Mouse (Mus musculus) kidney, embryonic 15.5 days (tissue): Measurements from ENCODE around the gene Adam12. TPM values are rescaled to one million over a fixed set of nuclear protein-coding genes. Genes with fewer than 3 reads are reported as not detected.

Source experiments
- ATAC-seq: fragments of 200-750 bp; cut with Nextera tagmentation; replicated peaks from 2 replicates; pipeline ENCODE4 v1.8.0; 2017; ENCODE audit warnings: moderate TSS enrichment; ENCODE audit not compliant: low FRiP score
- H3K27ac ChIP-seq: fragments of 300-500 bp; sonication (generic); 2 replicates; pipeline ENCODE4 v1.5.1; 2015; ENCODE audit warnings: mild to moderate bottlenecking, inconsistent platforms
- H3K27me3 ChIP-seq: fragments of 300-500 bp; sonication (generic); 2 replicates; pipeline ENCODE4 v1.6.1; 2015; ENCODE audit warnings: inconsistent platforms
- H3K36me3 ChIP-seq: fragments of 300-500 bp; sonication (generic); 2 replicates; pipeline ENCODE4 v1.6.1; 2015; ENCODE audit warnings: inconsistent platforms
- H3K4me1 ChIP-seq: fragments of 300-500 bp; sonication (generic); 2 replicates; pipeline ENCODE4 v1.6.1; 2015; ENCODE audit warnings: inconsistent platforms
- H3K4me2 ChIP-seq: fragments of 300-500 bp; sonication (generic); 2 replicates; pipeline ENCODE4 v1.6.1; 2015; ENCODE audit warnings: moderate library complexity, mild to moderate bottlenecking, inconsistent platforms
- H3K4me3 ChIP-seq: fragments of 300-500 bp; sonication (generic); replicated peaks from 2 replicates; pipeline ENCODE4 v1.5.1; 2015; ENCODE audit warnings: mild to moderate bottlenecking, inconsistent platforms
- H3K9ac ChIP-seq: fragments of 300-500 bp; sonication (generic); 2 replicates; pipeline ENCODE4 v1.6.1; 2015; ENCODE audit warnings: mild to moderate bottlenecking, inconsistent platforms
- H3K9me3 ChIP-seq: fragments of 300-500 bp; sonication (generic); replicated peaks from 2 replicates; pipeline ENCODE4 v1.6.1; 2016; ENCODE audit warnings: inconsistent platforms
- WGBS: fragments of 180-500 bp; shearing (Covaris S2); methylation state at CpG from one replicate; pipeline ENCODE4 v1.1.7; 2015; ENCODE audit warnings: mixed read lengths; 5-methylcytosine and 5-hydroxymethylcytosine counted together
- polyA plus RNA-seq: library from polyadenylated mRNA; unstranded; fragments of >200 nt; fragmentation: Nextera tagmentation; extraction: Ambion mirVana; gene quantifications from 2 replicates; pipeline ENCODE4 v1.2.1, GENCODE M21; 2015

The Adam12 gene
- polyA plus RNA-seq, 1 experiment from 2014 or later = 6.8 TPM

GRCm38 (mm10) chr7:134026200-134027019, 205.5 kb downstream of the Adam12 start:
- WGBS = 51% methylated on average over 16 of the region's 16 CpGs
- peak overlapping the region; percentile 76 for H3K27ac ChIP-seq
- H3K4me3 ChIP-seq = no peak overlapping the region
- no peaks in the 10 kb centered on the region for H3K36me3 ChIP-seq
- H3K4me2 ChIP-seq = no peak overlapping the region
- peaks cover 26% of the 10 kb centered on the region for H3K4me1 ChIP-seq
- ATAC-seq = peak; percentile 66; the same call in 1 of the 2 replicates
- H3K27me3 ChIP-seq = no peaks in the 10 kb centered on the region
- H3K9me3 ChIP-seq = no peaks in the 10 kb centered on the region
- H3K9ac ChIP-seq = no peak overlapping the region

GRCm38 (mm10) chr7:134022157-134022885, 209.6 kb downstream of the Adam12 start:
- Histone ChIP-seq H3K4me3 (no peak overlapping the region), H3K4me2 (no peak overlapping the region), H3K9ac (no peak overlapping the region), H3K4me1 (peaks cover 20% of the 10 kb centered on the region), H3K27ac (peak overlapping the region; percentile 49; the same call in 1 of the 2 replicates), H3K27me3 (no peaks in the 10 kb centered on the region), H3K9me3 (no peaks in the 10 kb centered on the region), H3K36me3 (no peaks in the 10 kb centered on the region)
- ATAC-seq = peak; percentile 69; the same call in 1 of the 2 replicates
- WGBS = 61% methylated on average over 2 of the region's 2 CpGs

GRCm38 (mm10) chr7:134015226-134015625, 216.7 kb downstream of the Adam12 start:
- WGBS = 42% methylated on average over 4 of the region's 4 CpGs
- no peak for ATAC-seq
- no peak overlapping the region for H3K4me2 ChIP-seq

GRCm38 (mm10) chr7:134014733-134015132, 217.2 kb downstream of the Adam12 start:
- Histone ChIP-seq H3K4me2 (no peak overlapping the region), H3K4me3 (no peak overlapping the region), H3K27ac (no peak overlapping the region), H3K27me3 (no peaks in the 10 kb centered on the region), H3K4me1 (no peaks in the 10 kb centered on the region), H3K9ac (no peak overlapping the region), H3K9me3 (no peaks in the 10 kb centered on the region), H3K36me3 (no peaks in the 10 kb centered on the region)
- WGBS = 62% methylated on average over 7 of the region's 7 CpGs
- no peak for ATAC-seq

More at GRCm38 (mm10) chr7:134015226-134015625, 216.7 kb downstream of the Adam12 start:
- H3K27ac ChIP-seq = no peak overlapping the region
- no peak overlapping the region for H3K9ac ChIP-seq
- no peaks in the 10 kb centered on the region for H3K4me1 ChIP-seq
- H3K27me3 ChIP-seq = no peaks in the 10 kb centered on the region
- no peaks in the 10 kb centered on the region for H3K9me3 ChIP-seq
- no peaks in the 10 kb centered on the region for H3K36me3 ChIP-seq
- no peak overlapping the region for H3K4me3 ChIP-seq

- no peak overlapping the region for H3K9ac ChIP-seq
- no peak overlapping the region for H3K27ac ChIP-seq
- no peak overlapping the region for H3K4me2 ChIP-seq
- no peaks in the 10 kb centered on the region for H3K27me3 ChIP-seq
- 0 out of 2 replicates have a peak, but pooled peaks cover 5% of the 10 kb centered on the region for H3K9me3 ChIP-seq
- no peak for ATAC-seq
- H3K4me3 ChIP-seq = no peak overlapping the region
- peaks cover 7% of the 10 kb centered on the region; the same call in 1 of the 2 replicates for H3K36me3 ChIP-seq
- WGBS = 57% methylated on average over 5 of the region's 5 CpGs
- no peaks in the 10 kb centered on the region for H3K4me1 ChIP-seq
Measured at GRCm38 (mm10) chr7:134009157-134009556, 222.8 kb downstream of the Adam12 start.

- no peak for ATAC-seq
- H3K27me3 ChIP-seq = no peaks in the 10 kb centered on the region
- no peak overlapping the region for H3K4me3 ChIP-seq
- 76% methylated on average over 3 of the region's 3 CpGs for WGBS
- no peak overlapping the region for H3K4me2 ChIP-seq
- H3K36me3 ChIP-seq = peaks cover 7% of the 10 kb centered on the region; the same call in 1 of the 2 replicates
- H3K9me3 ChIP-seq = 0 out of 2 replicates have a peak, but pooled peaks cover 5% of the 10 kb centered on the region
- no peak overlapping the region for H3K27ac ChIP-seq
- no peak overlapping the region for H3K9ac ChIP-seq
- H3K4me1 ChIP-seq = no peaks in the 10 kb centered on the region
Measured at GRCm38 (mm10) chr7:134007942-134008361, 224.0 kb downstream of the Adam12 start.

- WGBS = 84% methylated on average over 4 of the region's 4 CpGs
- Histone ChIP-seq H3K36me3 (peaks cover 4% of the 10 kb centered on the region; the same call in 1 of the 2 replicates), H3K4me2 (no peak overlapping the region), H3K27ac (no peak overlapping the region), H3K9me3 (0 out of 2 replicates have a peak, but pooled peaks cover 5% of the 10 kb centered on the region), H3K27me3 (no peaks in the 10 kb centered on the region), H3K4me1 (no peaks in the 10 kb centered on the region), H3K9ac (no peak overlapping the region), H3K4me3 (no peak overlapping the region)
- no peak for ATAC-seq
Measured at GRCm38 (mm10) chr7:134001581-134001980, 230.4 kb downstream of the Adam12 start.

GRCm38 (mm10) chr7:133990930-133991329, 241.0 kb downstream of the Adam12 start:
- Histone ChIP-seq H3K4me1 (no peaks in the 10 kb centered on the region), H3K27ac (no peak overlapping the region), H3K27me3 (no peaks in the 10 kb centered on the region), H3K9me3 (no peaks in the 10 kb centered on the region), H3K9ac (no peak overlapping the region), H3K36me3 (no peaks in the 10 kb centered on the region), H3K4me3 (no peak overlapping the region), H3K4me2 (no peak overlapping the region)
- ATAC-seq = no peak

GRCm38 (mm10) chr7:133988356-133988755, 243.6 kb downstream of the Adam12 start:
- ATAC-seq = 0 out of 2 replicates have a peak, but pooled peaks have one; percentile 15
- Histone ChIP-seq H3K4me1 (no peaks in the 10 kb centered on the region), H3K9me3 (no peaks in the 10 kb centered on the region), H3K4me2 (no peak overlapping the region), H3K27me3 (no peaks in the 10 kb centered on the region), H3K4me3 (no peak overlapping the region), H3K36me3 (no peaks in the 10 kb centered on the region), H3K27ac (no peak overlapping the region), H3K9ac (no peak overlapping the region)
- 60% methylated on average over 5 of the region's 5 CpGs for WGBS

- no peak overlapping the region for H3K9ac ChIP-seq
- WGBS = 77% methylated on average over 4 of the region's 4 CpGs
- ATAC-seq = no peak
Measured at GRCm38 (mm10) chr7:133986201-133986600, 245.7 kb downstream of the Adam12 start.

GRCm38 (mm10) chr7:133985648-133986047, 246.3 kb downstream of the Adam12 start:
- Histone ChIP-seq H3K4me2 (no peak overlapping the region), H3K36me3 (no peaks in the 10 kb centered on the region), H3K9me3 (no peaks in the 10 kb centered on the region), H3K9ac (no peak overlapping the region), H3K27ac (no peak overlapping the region), H3K27me3 (no peaks in the 10 kb centered on the region), H3K4me1 (no peaks in the 10 kb centered on the region), H3K4me3 (no peak overlapping the region)
- ATAC-seq = no peak
- 78% methylated on average over 1 of the region's 1 CpGs for WGBS

More at GRCm38 (mm10) chr7:133986201-133986600, 245.7 kb downstream of the Adam12 start:
- Histone ChIP-seq H3K4me1 (no peaks in the 10 kb centered on the region), H3K36me3 (no peaks in the 10 kb centered on the region), H3K27ac (no peak overlapping the region), H3K4me2 (no peak overlapping the region), H3K4me3 (no peak overlapping the region), H3K27me3 (no peaks in the 10 kb centered on the region), H3K9me3 (no peaks in the 10 kb centered on the region)
